Mouse (Mus musculus): ENCODE measurements at regions not wholly inside any gene's neighbourhood (a gene's known extent, or its start where the extent isn't known, plus 50 kb on each side); places are given as distances from the start of the nearest gene placed in this dataset.
A peak's percentile ranks its signal among the peaks of the same experiment; 100 is the strongest.

- no peak for DNase-seq (ENCODE audit: low spot score in 2 of 2)
Measured at GRCm38 (mm10) chr4:105326989-105327388, 169.8 kb downstream of the Plpp3 start.

DNA sequence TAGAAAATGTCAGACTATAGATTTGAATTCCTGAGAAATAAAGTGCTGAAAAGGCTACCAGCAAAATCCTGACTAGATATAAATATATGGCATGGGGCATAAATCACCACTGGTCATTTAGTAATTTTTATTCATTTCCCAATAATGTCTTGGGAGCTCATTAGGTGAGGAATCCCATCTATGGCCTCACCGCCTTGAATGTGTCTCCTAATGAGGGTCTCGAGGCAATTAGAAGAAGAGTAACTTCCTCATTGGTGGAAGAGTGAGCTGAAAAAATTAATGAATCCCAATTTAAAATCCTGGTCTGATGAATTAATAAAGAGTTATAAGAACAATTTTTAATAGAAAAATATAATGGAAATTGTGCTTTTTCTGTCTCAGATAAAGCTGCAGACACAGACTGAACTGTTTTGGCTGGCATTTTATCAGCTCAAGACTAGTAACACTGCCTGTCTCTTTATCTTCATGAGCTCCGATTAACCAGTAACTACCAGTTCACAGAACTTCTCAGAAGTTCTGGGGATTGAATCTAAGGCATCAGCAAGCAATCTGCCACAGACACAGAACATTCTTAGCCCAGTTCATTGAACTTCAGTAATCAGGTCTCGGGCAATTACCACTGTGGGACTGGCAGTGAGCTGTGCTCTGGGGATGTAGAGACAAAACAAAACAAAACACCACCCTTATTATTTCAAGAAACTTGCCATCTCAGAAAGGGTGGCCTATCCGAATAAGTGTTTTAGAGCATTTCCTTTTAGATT lies 170.7 kb downstream of the Plpp3 start:
- DNase-seq (ENCODE audit: low spot score in 2 of 2): no peak

DNA sequence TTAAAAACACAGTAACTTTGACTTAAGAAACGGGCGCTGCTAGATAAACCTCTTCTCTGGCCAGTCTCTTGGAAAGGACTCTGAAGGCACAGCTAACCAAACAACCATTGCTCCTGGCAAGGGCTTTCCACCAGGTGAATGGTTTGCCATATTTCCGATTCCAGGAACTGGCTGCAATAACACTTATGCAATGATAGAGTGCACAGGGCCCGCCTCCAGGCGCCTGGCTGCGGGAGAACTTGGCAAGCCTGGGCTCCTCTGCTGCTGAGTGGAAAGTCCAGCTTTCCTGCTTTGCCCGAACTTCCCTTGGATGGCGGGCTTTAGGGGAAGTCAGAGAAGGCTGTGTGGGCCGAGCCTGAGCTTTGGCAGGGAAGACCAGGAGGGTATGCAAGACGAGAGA lies 171.6 kb downstream of the Plpp3 start:
- DNase-seq (ENCODE audit: low spot score in 2 of 2): peak in 1 of 2 experiments; percentile 15

- no peak for DNase-seq (ENCODE audit: low spot score in 2 of 2)
Measured at GRCm38 (mm10) chr4:105332081-105332480, 174.9 kb downstream of the Plpp3 start.

DNA sequence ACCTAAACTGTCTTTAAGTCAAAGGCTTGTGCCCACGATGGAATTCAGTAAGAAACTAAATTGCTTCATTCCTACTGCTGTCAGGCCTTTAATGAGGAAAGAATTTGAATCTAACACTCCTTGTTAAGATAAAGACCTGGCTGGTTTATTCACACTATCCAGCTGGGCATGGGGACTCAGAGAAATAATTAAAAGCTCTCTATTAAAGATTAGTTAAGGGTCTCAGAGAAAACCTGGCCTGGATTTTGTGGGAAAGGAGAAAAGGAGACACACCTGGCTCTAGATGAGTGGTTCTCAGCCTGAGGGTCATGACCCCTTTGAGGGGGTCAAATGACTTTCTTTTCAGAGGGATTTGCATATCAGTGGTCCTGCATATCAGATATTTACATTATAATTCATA lies 178.7 kb downstream of the Plpp3 start:
- DNase-seq (ENCODE audit: low spot score in 2 of 2): no peak

GRCm38 (mm10) chr4:105336557-105336956 lies 179.4 kb downstream of the Plpp3 start:
- DNase-seq (ENCODE audit: low spot score in 2 of 2): no peak

GRCm38 (mm10) chr4:105338131-105338530 lies 181.0 kb downstream of the Plpp3 start:
- DNase-seq (ENCODE audit: low spot score in 2 of 2): no peak

GRCm38 (mm10) chr4:105338861-105339260 lies 181.7 kb downstream of the Plpp3 start:
- DNase-seq (ENCODE audit: low spot score in 2 of 2): peak in 1 of 2 experiments; percentile 10

DNA sequence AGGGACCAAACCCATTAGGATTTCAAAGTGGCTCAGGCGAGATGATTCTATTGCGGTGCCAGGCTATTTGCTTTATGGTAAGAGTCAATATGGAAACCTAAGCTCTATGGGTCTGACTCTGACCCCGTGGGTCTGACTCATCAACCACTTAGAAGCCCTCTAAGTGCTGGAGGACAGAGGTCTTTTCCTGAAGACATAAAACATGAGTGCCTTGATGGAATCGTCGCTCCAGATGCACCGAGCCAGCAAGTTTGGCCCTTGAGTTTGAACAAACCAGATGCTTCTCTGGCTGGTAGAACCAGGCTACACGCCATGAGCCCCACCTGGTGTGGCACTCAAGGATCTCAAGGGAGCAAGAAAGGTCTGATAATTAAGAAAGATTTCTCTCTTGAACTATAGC lies 184.1 kb downstream of the Plpp3 start:
- DNase-seq (ENCODE audit: low spot score in 2 of 2): no peak

- DNase-seq (ENCODE audit: low spot score in 2 of 2): no peak
Measured at GRCm38 (mm10) chr4:105346846-105347245, 189.7 kb downstream of the Plpp3 start.

DNA sequence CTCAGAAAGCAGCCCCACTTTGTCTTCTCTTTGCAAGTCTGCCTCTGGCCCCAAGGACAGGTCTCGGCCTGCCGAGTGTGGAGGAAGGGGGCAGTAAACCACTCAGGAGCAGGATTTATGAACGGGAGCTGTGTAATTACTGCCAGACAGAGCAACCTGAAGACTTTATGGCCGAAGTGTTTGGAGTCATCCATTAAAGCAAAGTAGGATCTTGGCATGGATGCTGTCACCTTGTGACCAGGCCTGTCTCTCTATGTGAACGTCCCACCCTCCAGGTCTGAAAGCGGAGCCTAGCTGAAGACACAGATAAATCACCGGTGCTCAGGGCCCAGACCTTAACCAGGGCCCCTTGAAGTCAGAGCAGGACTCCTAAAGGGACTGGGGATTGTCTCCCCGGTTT lies 190.8 kb downstream of the Plpp3 start:
- DNase-seq (ENCODE audit: low spot score in 2 of 2): no peak

- no peak for DNase-seq (ENCODE audit: low spot score in 2 of 2)
Measured at GRCm38 (mm10) chr4:105349316-105350207, 192.4 kb downstream of the Plpp3 start.

GRCm38 (mm10) chr4:105352342-105352741 lies 195.2 kb downstream of the Plpp3 start:
- DNase-seq (ENCODE audit: low spot score in 2 of 2): peak in 1 of 2 experiments; percentile 9

DNA sequence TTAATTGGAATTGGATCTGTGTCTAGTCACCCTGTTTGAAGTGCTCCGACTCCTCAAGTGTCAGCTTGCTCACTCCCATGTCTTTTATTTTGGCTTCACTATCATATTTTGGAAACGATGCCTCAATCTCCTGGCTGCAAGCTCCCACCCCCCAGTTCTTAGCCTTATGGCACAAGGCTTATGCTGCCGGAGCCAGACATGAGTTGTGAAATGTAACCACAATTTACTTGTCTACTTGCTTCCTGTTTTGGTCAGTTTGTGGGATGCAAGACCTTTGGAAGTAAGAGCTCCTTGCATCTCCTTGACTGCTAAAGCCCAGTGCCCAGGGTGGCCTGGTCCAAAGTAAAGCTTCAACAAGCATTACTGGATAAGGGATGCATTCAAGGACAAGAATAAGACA lies 195.8 kb downstream of the Plpp3 start:
- DNase-seq (ENCODE audit: low spot score in 2 of 2): no peak

GRCm38 (mm10) chr4:105354097-105354496 lies 196.9 kb downstream of the Plpp3 start:
- DNase-seq (ENCODE audit: low spot score in 2 of 2): no peak

GRCm38 (mm10) chr4:105356616-105357015 lies 199.5 kb downstream of the Plpp3 start:
- no peak for DNase-seq (ENCODE audit: low spot score in 2 of 2)

GRCm38 (mm10) chr4:105358725-105359124 lies 201.6 kb downstream of the Plpp3 start:
- DNase-seq (ENCODE audit: low spot score in 2 of 2): no peak

- DNase-seq (ENCODE audit: low spot score in 2 of 2): no peak
Measured at GRCm38 (mm10) chr4:105364496-105364895, 207.3 kb downstream of the Plpp3 start.

GRCm38 (mm10) chr4:105365076-105365475 lies 207.9 kb downstream of the Plpp3 start:
- no peak for DNase-seq (ENCODE audit: low spot score in 2 of 2)

GRCm38 (mm10) chr4:105376591-105376990 lies 219.4 kb downstream of the Plpp3 start:
- DNase-seq (ENCODE audit: low spot score in 2 of 2): no peak

DNA sequence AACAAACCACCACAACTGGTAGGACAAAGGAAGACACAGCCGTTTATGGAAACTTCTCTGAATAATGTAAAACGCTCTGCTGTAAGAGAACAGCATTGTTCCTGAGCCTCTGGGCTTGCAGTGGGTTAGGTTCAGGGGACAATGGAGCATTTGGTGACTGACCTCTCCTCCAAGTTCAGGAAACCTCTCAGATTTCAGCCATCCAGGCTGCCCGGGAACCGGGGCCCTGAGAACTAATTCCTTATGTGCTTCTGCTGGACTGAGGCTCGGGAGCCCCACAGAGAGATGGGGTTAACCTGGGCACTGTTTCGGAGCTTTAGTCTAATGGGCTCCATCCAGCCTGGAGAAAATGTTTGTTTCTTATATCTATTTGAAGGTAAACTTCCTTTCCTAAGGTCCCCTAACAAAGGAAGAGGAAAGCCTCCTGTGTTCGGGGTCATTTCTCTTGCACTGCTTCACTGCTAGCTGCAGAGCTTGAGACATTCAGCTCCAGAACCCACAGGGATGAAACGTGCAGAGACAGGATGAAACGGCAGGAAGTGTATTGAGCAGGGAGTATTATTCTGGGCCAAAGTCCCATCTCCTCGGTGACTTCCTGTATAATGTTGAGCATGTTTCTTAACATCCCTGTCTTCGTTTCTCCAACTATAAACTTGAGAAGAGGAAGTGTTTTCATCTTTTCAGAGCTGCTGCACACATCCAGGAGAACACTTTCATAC lies 220.5 kb downstream of the Plpp3 start:
- DNase-seq (ENCODE audit: low spot score in 2 of 2): no peak

DNA sequence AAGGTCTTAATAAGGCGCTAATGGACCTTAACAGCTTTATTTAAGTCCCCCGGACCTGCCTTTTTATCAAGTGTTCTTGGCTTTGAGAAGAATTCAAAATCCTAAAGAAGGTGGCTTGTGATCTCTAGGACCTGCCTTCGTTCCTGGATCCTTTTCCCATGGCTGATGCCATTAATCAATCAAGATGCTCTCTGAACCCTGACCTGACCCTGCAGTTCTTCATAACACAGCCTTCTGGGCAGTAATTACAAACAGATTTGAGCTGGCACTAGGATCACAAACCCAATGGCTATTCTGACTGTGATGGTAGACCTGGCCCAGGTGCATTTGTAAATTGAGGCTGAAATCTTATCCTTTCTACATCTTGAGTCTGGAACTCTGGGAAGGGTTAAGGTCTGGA lies 227.7 kb downstream of the Plpp3 start:
- no peak for DNase-seq (ENCODE audit: low spot score in 2 of 2)
